ENCODE assay signal across 8 mouse cellular contexts in genomic region chr13:68581747-68582516, GRCm38 (mm10). TPM values are rescaled to one million over a fixed set of nuclear protein-coding genes. Genes with fewer than 3 reads are reported as not detected.
DNase-seq lines count a peak whose midpoint lies in the region; ATAC-seq and TF ChIP-seq lines count a peak whose summit lies in the region.

Mtrr (minus strand) TSS chr13:68582149.
Fastkd3 (plus strand) TSS chr13:68582234.

- H3K79me2 ChIP-seq in C2C12 (ENCODE audit: control insufficient read depth, insufficient read depth), result peaks cover 47% of the 10 kb centered on the region
- peaks cover 3% of the 10 kb centered on the region; the same call in 1 of the 2 replicates for H3K79me2 ChIP-seq in liver, adult 2 months (ENCODE audit: control insufficient read depth, insufficient read depth, low read length)
- peaks cover 26% of the 10 kb centered on the region for H3K79me2 ChIP-seq in myocyte (ENCODE audit: control insufficient read depth, insufficient read depth)

- no peaks in the 10 kb centered on the region for H3K9me3 ChIP-seq in erythroblast, embryonic 14.5 days (ENCODE audit: control insufficient read depth, low read length)
- no peaks in the 10 kb centered on the region for H3K9me3 ChIP-seq in heart, embryonic 11.5 days (replicated peaks; ENCODE audit: control insufficient read depth, low read length)
- H3K9me3 ChIP-seq in kidney, embryonic 16.5 days (ENCODE audit: low read length), result no peaks in the 10 kb centered on the region

- DNase-seq in brain, embryonic 14.5 days (ENCODE audit: low read depth), result peak; percentile 99
- DNase-seq in liver, adult 2 months (ENCODE audit: extremely low read depth, low read depth, low spot score), result peak; percentile 85
- DNase-seq in splenic B cell, adult 2 months (ENCODE audit: low read depth, low spot score), result peak; percentile 95

- peak within 1 kb of the TSS; percentile 91 for H3ac ChIP-seq in C2C12 (ENCODE audit: control insufficient read depth, insufficient read length, low read depth)
- H3ac ChIP-seq in myocyte (ENCODE audit: control insufficient read depth, insufficient read length), result peak within 1 kb of the TSS; percentile 36

- H3K27me3 ChIP-seq in C2C12 (ENCODE audit: control insufficient read depth, insufficient read depth, insufficient read length), result no peaks in the 10 kb centered on the region
- no peaks in the 10 kb centered on the region for H3K27me3 ChIP-seq in erythroblast, embryonic 14.5 days (ENCODE audit: control insufficient read depth)
- H3K27me3 ChIP-seq in heart, embryonic 11.5 days (ENCODE audit: control insufficient read depth, insufficient read depth, low read length), result no peaks in the 10 kb centered on the region
- no peaks in the 10 kb centered on the region for H3K27me3 ChIP-seq in kidney, embryonic 16.5 days (ENCODE audit: insufficient read depth, low read length)
- no peaks in the 10 kb centered on the region for H3K27me3 ChIP-seq in liver, adult 2 months (ENCODE audit: control insufficient read depth, insufficient read depth, low read length)
- no peaks in the 10 kb centered on the region for H3K27me3 ChIP-seq in myocyte (ENCODE audit: control insufficient read depth, insufficient read depth, insufficient read length)
- no peaks in the 10 kb centered on the region for H3K27me3 ChIP-seq in splenic B cell, adult 2 months (ENCODE audit: control insufficient read depth, insufficient read depth, low read length, poor library complexity, severe bottlenecking)

- H3K36me3 ChIP-seq in C2C12 (ENCODE audit: control insufficient read depth, insufficient read depth) (peaks cover 46% of the 10 kb centered on the region), myocyte (ENCODE audit: control insufficient read depth, insufficient read depth) (peaks cover 18% of the 10 kb centered on the region)
- H3K36me3 ChIP-seq in erythroblast, embryonic 14.5 days (ENCODE audit: control insufficient read depth), result peaks cover 61% of the 10 kb centered on the region
- H3K36me3 ChIP-seq in heart, embryonic 11.5 days (ENCODE audit: control insufficient read depth, insufficient read depth, low read length), result peaks cover 24% of the 10 kb centered on the region
- peaks cover 50% of the 10 kb centered on the region for H3K36me3 ChIP-seq in kidney, embryonic 16.5 days (ENCODE audit: insufficient read depth, low read length)
- H3K36me3 ChIP-seq in liver, adult 2 months (ENCODE audit: control insufficient read depth, insufficient read depth, low read length), result peaks cover 12% of the 10 kb centered on the region
- no peaks in the 10 kb centered on the region for H3K36me3 ChIP-seq in splenic B cell, adult 2 months (ENCODE audit: control insufficient read depth, insufficient read depth, low read length, poor library complexity, severe bottlenecking)

- WGBS in heart, embryonic 11.5 days (ENCODE audit: insufficient replicate concordance), result under 1% methylated on average over 81 of the region's 81 CpGs
- WGBS in kidney, embryonic 16.5 days, result under 1% methylated on average over 79 of the region's 81 CpGs
- under 1% methylated on average over 81 of the region's 81 CpGs for WGBS in liver, adult 2 months

- peak; percentile 99 for ATAC-seq in heart, embryonic 11.5 days (replicated peaks; ENCODE audit: insufficient number of reproducible peaks, low FRiP score, low TSS enrichment)
- ATAC-seq in kidney, embryonic 16.5 days (ENCODE audit: low FRiP score, low TSS enrichment), result peak; percentile 100

- peak within 1 kb of the TSS; percentile 88 for H3K9ac ChIP-seq in heart, embryonic 11.5 days (ENCODE audit: low read depth, low read length)
- peak within 1 kb of the TSS; percentile 87 for H3K9ac ChIP-seq in kidney, embryonic 16.5 days (replicated peaks; ENCODE audit: low read length)
- peak within 1 kb of the TSS; percentile 81 for H3K9ac ChIP-seq in liver, adult 2 months (ENCODE audit: low read depth, low read length)

- peak within 1 kb of the TSS; percentile 63 for H3K4me3 ChIP-seq in C2C12 (ENCODE audit: insufficient read depth, poor library complexity, severe bottlenecking)
- H3K4me3 ChIP-seq in erythroblast, embryonic 14.5 days (replicated peaks), result peak within 1 kb of the TSS; percentile 80
- H3K4me3 ChIP-seq in heart, embryonic 11.5 days (ENCODE audit: low read depth, low read length), result peak within 1 kb of the TSS; percentile 93
- peak within 1 kb of the TSS; percentile 82 for H3K4me3 ChIP-seq in kidney, embryonic 16.5 days (ENCODE audit: low read length)
- peak within 1 kb of the TSS; percentile 82 for H3K4me3 ChIP-seq in liver, adult 2 months (ENCODE audit: insufficient read depth, low read depth, low read length)
- peak within 1 kb of the TSS; percentile 66 for H3K4me3 ChIP-seq in myocyte

- peaks cover 31% of the 10 kb centered on the region for H3K79me3 ChIP-seq in C2C12 (ENCODE audit: low read depth)

- peak; percentile 73; the same call in 1 of the 2 replicates for TF ChIP-seq POLR2A in brain, embryonic 14.5 days (IDR thresholded peaks at IDR 0.05; ENCODE audit: borderline replicate concordance, extremely low read depth, insufficient read depth, insufficient read length, poor library complexity, severe bottlenecking)
- TF ChIP-seq POLR2A in liver, adult 2 months (IDR thresholded peaks at IDR 0.05; ENCODE audit: extremely low read depth, insufficient read depth, low read length), result peak; percentile 76
- TF ChIP-seq POLR2A in myocyte (IDR thresholded peaks at IDR 0.05; ENCODE audit: insufficient read length, low read depth), result peak; percentile 81

- peak within 1 kb of the TSS; percentile 83 for H3K4me2 ChIP-seq in heart, embryonic 11.5 days
- H3K4me2 ChIP-seq in kidney, embryonic 16.5 days (replicated peaks; ENCODE audit: low read depth, low read length), result peak within 1 kb of the TSS; percentile 83
- peak within 1 kb of the TSS; percentile 79 for H3K4me2 ChIP-seq in myocyte (ENCODE audit: low read depth)

- TF ChIP-seq CTCF in C2C12 (IDR thresholded peaks at IDR 0.05; ENCODE audit: control insufficient read depth, insufficient read depth, insufficient read length), result no peak
- TF ChIP-seq CTCF in brain, embryonic 14.5 days (IDR thresholded peaks at IDR 0.05; ENCODE audit: borderline replicate concordance, extremely low read depth, insufficient read depth, insufficient read length), result no peak
- TF ChIP-seq CTCF in liver, adult 2 months (IDR thresholded peaks at IDR 0.05; ENCODE audit: low read depth, low read length), result no peak

- H3K4me1 ChIP-seq in erythroblast, embryonic 14.5 days (ENCODE audit: control insufficient read depth), result peaks cover 30% of the 10 kb centered on the region
- peaks cover 6% of the 10 kb centered on the region; the same call in 1 of the 2 replicates for H3K4me1 ChIP-seq in heart, embryonic 11.5 days (ENCODE audit: control insufficient read depth, insufficient read depth, low read length)
- peaks cover 21% of the 10 kb centered on the region for H3K4me1 ChIP-seq in kidney, embryonic 16.5 days (ENCODE audit: insufficient read depth, low read length)
- peaks cover 3% of the 10 kb centered on the region for H3K4me1 ChIP-seq in liver, adult 2 months (ENCODE audit: control insufficient read depth, insufficient read depth, low read length)

- H3K27ac ChIP-seq in heart, embryonic 11.5 days (ENCODE audit: low read depth, low read length), result peak within 1 kb of the TSS; percentile 74
- peak within 1 kb of the TSS; percentile 77 for H3K27ac ChIP-seq in kidney, embryonic 16.5 days (ENCODE audit: low read length)
- peak within 1 kb of the TSS; percentile 52 for H3K27ac ChIP-seq in liver, adult 2 months (replicated peaks; ENCODE audit: insufficient read depth, low read depth, low read length)

TF ChIP-seq in C2C12, 6 proteins besides CTCF, POLR2A, EP300 and RAD21:
- no peak for TF ChIP-seq USF1 (IDR thresholded peaks at IDR 0.05; ENCODE audit: low read depth)
- TF ChIP-seq MAX (IDR thresholded peaks at IDR 0.05), result peak; percentile 70
- TF ChIP-seq MYOD1 (IDR thresholded peaks at IDR 0.05; ENCODE audit: control insufficient read depth, insufficient read length, low read depth), result no peak
- TF ChIP-seq MYOG (IDR thresholded peaks at IDR 0.05; ENCODE audit: control insufficient read depth, extremely low read depth, insufficient read length), result no peak

TF ChIP-seq in myocyte, 11 proteins besides CTCF, POLR2A, EP300 and RAD21:
- TF ChIP-seq TCF3 (IDR thresholded peaks at IDR 0.05; ENCODE audit: insufficient read length, low read depth), result no peak
- TF ChIP-seq MAX (IDR thresholded peaks at IDR 0.05; ENCODE audit: low read depth), result no peak
- no peak for TF ChIP-seq USF1 (IDR thresholded peaks at IDR 0.05; ENCODE audit: low read depth)
- no peak for TF ChIP-seq TCF12 (IDR thresholded peaks at IDR 0.05; ENCODE audit: insufficient read depth, poor library complexity, severe bottlenecking)
- TF ChIP-seq POLR2AphosphoS2 (IDR thresholded peaks at IDR 0.05; ENCODE audit: insufficient read length, low read depth), result peak; percentile 63

RNA-seq across cellular contexts. Expression of gene Mtrr, which starts in this region (rescaled TPM):
- 11.9 TPM for polyA plus RNA-seq in C2C12 (2012; fragmentation: generic; extraction: Trizol)
- 12.4 and 16.0 TPM in 2 replicates for polyA plus RNA-seq in brain, embryonic 14.5 days (2012; rRNA removed)
- polyA plus RNA-seq in erythroblast, embryonic 14.5 days (2012), result 0.82 and 1.0 TPM in 2 replicates
- 20.9 and 31.4 TPM in 2 replicates for polyA plus RNA-seq in heart, embryonic 11.5 days (2014; fragmentation: Nextera tagmentation; extraction: Ambion mirVana)
- polyA plus RNA-seq in kidney, embryonic 16.5 days (2015; fragmentation: Nextera tagmentation; extraction: Ambion mirVana), result 21.7 and 23.7 TPM in 2 replicates
- total RNA-seq in liver, adult 2 months (2014; rRNA removed), result 6.8 and 7.0 TPM in 2 replicates
- polyA plus RNA-seq in liver, adult 2 months (2012; rRNA removed), result 4.8 and 5.1 TPM in 2 replicates
- 13.8 TPM for polyA plus RNA-seq in myocyte (2012; fragmentation: generic; extraction: Trizol)

RNA-seq across cellular contexts. Expression of gene Fastkd3, which starts in this region (rescaled TPM):
- polyA plus RNA-seq in C2C12 (2012; fragmentation: generic; extraction: Trizol) (18.8 TPM), myocyte (2012; fragmentation: generic; extraction: Trizol) (9.0 TPM)
- polyA plus RNA-seq in brain, embryonic 14.5 days (2012; rRNA removed), result 24.1 and 28.2 TPM in 2 replicates
- polyA plus RNA-seq in erythroblast, embryonic 14.5 days (2012), result 0.02 and 0.27 TPM in 2 replicates
- 22.3 and 24.9 TPM in 2 replicates for polyA plus RNA-seq in heart, embryonic 11.5 days (2014; fragmentation: Nextera tagmentation; extraction: Ambion mirVana)
- 33.9 and 34.3 TPM in 2 replicates for polyA plus RNA-seq in kidney, embryonic 16.5 days (2015; fragmentation: Nextera tagmentation; extraction: Ambion mirVana)
- 3.2 and 3.9 TPM in 2 replicates for total RNA-seq in liver, adult 2 months (2014; rRNA removed)
- polyA plus RNA-seq in liver, adult 2 months (2012; rRNA removed), result 7.1 and 7.4 TPM in 2 replicates

Comparison
In these comparisons a context has a peak if more than half of its experiments do, and no peak if none do; other contexts are left out.
1. Peak in every context shown above with its lines: DNase-seq, ATAC-seq, H3K4me3 ChIP-seq and H3K27ac ChIP-seq.